Mouse (Mus musculus) c-Kit-positive CD71-positive TER-119-negative erythroid progenitor cells, embryonic 14.5 days (primary cell): Measurements from ENCODE around the gene Cdh7.
"Not testable (repeated sequence)": the region's sequence is repeated elsewhere in the genome, so short reads cannot be mapped to it uniquely, and the experiment has no call there.

Source experiments
- DNase-seq: peaks from one replicate; pipeline ENCODE4 v3.0.0-alpha.2; 2013; ENCODE audit warnings: low read depth

Gene Cdh7

GRCm38 (mm10) chr1:109982064-109982808, at the start of gene Cdh7:
Gene Cdh7, plus strand, starts transcription at chr1:109982431.
- no peak for DNase-seq

GRCm38 (mm10) chr1:109932674-109933073, 49.6 kb upstream of the Cdh7 start:
- DNase-seq, result no peak

GRCm38 (mm10) chr1:109948571-109948970, 33.7 kb upstream of the Cdh7 start:
- DNase-seq, result no peak

DNA sequence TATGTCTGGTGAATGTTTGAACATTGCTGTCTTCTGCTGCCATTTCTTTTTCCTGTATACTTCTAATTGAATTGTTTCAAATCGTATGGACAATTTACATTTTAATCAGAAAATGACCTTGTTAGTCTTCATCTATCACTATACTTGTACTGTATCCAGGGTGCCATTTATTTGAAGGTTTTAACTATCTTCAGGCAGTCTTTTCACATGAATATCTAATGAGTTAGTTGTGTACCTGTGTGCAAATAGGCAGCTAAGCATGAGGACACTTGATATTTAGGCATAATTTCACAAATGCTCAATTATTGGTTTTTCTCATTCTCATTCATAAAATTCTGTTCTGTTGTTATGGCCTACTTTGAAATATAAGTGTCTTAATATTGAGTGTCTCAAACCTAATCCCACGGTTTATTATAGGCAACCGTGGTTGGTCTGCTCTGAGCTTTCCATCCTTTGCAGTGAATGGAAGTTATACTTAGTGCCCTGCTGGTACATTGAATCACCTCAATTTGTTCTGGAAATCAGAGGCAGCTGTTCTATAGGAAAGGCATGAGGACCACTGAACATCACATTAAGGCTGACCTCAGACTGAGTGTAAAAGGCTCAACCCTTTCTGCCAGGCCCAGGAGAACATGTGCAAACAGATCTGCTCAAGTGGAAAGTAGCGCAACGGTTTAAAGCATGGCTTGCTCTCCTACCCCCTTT, 10.4 kb upstream of the Cdh7 start:
- DNase-seq, result no peak

DNA sequence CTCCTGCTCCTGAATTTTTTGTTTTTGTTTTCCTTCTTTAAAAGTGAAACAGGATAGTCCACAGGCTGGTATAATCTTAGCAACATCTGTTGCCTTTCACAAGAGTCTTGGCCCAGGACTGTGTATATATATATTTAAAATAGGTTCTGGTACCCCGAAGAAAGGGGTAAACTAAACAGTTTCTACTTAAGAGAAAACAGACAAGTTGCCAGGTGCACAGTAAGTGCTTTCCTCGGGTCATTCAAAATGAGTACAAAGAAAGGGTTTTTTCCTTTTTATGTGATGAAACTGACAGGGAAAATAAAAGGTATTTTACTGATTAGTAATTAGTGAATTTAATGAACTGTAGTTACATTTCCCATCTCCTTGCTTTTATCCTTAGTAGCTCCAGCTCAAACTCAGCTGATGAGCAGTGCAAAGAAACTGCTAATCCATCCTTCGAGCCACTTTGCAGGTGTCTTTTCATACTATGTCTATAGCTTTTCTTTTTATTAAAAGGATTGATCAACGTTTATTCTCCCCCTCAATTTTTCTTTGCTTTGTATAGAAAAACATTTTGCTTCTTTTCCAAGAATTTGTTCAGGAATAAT, 9.7 kb upstream of the Cdh7 start:
- DNase-seq, result no peak

- no peak for DNase-seq
These were observed 742 bp downstream of the Cdh7 start for GRCm38 (mm10) chr1:109982809-109983536.

GRCm38 (mm10) chr1:109983537-109983912, 1.3 kb downstream of the Cdh7 start:
- no peak for DNase-seq

DNA sequence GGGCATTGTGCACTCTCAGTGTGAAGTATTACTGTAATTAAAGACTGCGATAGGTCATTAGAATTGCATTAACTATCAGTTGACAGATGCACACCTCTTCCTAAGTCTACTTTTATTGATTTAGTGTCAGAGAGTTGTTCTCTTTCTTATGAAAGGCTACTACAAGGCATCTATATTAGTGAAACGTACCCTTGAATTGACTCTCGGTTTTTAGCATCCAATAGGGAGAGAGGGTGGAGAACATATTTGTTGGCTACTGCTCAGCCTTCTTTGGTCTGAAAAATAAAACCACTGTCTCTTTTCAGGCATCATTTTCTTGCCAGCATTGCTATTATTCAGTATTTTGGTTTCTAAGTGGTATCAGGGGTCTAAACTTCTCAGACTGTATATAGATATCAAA, 2.5 kb downstream of the Cdh7 start:
- DNase-seq, result no peak

- DNase-seq, result no peak
These were observed 3.2 kb downstream of the Cdh7 start for GRCm38 (mm10) chr1:109985468-109985867.

- no peak for DNase-seq
These were observed 7.3 kb downstream of the Cdh7 start for GRCm38 (mm10) chr1:109989541-109989940.

DNA sequence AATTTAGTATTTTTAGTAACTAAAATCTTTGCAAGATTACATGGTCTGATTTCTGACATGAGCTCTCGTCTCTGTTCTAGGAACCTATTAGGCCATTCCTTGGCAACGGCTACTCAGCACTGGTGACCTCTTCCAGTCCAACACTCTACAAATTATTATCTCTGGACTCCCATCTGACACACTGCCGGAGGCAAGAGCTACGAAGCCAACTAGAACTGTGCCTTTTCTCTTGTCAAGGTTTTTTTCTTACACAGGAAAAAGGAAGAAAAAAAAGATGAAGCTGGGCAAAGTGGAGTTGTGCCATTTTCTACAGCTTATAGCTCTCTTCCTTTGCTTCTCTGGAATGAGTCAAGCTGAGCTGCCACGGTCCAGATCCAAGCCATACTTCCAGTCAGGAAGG, 11.7 kb downstream of the Cdh7 start:
- no peak for DNase-seq

GRCm38 (mm10) chr1:110004451-110004850, 22.2 kb downstream of the Cdh7 start:
- DNase-seq, result no peak

DNA sequence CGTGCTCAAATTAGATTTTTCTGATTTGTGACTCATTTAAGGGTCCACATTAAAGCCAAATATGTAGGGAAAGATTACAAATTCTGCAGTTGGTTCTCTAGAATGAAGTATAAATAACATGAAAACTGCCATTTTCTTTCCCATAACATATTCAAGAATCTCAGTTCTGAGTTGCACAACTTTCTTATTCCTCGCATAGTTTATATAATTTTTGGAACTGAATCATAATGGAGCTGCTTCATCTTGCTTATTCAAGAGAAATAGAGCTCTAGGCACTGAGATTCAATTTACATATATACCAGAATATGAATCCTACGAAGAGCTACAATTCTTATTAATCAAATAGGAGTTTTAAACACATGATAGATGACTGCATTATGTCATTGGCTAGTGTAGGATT, 22.8 kb downstream of the Cdh7 start:
- DNase-seq, result no peak

GRCm38 (mm10) chr1:110012153-110012552, 29.9 kb downstream of the Cdh7 start:
- no peak for DNase-seq

- DNase-seq, result no peak
These were observed 74.1 kb downstream of the Cdh7 start for GRCm38 (mm10) chr1:110056317-110056716.

DNA sequence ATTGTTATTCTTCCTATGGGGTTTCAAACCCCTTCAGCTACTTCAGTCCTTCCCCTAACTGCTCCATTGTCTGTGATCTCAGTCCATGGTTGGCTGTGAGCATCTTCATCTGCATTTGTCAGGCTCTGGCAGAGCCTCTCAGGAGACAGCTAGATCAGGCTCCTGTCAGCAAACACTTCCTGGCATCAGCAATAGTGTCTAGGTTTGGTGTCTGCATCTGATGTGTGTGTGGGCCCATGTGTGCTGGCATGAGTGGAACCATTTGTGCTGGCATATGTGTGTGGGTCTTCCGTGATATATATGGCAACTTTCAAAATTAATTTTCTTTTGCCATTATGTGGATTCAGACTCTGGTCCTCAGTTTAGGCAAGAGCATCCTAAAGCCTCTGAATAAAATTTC, 85.2 kb downstream of the Cdh7 start:
- DNase-seq, result no peak

DNA sequence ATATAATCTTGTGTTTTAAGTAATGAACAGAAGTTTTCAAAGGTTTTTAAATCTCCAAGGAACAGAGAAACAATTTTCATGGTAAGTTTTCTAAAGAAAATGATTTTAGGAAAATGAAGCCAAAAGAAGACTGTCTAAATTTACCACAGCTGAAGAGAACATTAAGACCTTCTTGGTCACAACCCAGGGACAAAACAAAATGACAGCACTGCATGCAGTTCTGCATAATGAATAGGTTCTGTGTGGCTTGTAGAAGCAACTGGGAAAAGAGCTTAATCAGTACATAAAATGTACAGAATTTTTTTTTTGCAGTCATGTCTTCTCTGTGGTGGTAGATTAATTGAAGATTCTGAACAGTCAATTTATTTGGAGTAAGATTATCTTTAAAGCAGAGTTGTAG, 96.2 kb downstream of the Cdh7 start:
- DNase-seq, result no peak

DNA sequence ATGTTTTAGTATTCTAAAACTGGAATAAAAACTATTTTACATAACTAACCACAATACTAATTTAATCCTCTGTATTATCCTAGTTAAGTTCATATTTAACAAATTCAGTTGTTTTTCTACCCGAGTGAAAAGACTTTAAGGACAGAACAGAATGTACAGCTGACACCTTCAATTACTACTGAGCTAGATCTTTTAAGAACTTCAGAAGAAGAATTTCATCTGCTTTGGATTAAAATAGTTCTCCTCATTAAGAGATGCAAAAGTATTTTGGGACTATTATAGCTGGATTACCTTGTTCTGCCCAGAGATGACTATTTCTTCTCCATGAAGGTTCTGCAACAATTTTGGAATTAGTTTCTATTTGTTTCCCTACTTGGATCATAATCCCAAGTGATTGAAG, 135.8 kb downstream of the Cdh7 start:
- no peak for DNase-seq

GRCm38 (mm10) chr1:110118862-110119261, 136.6 kb downstream of the Cdh7 start:
- DNase-seq, result no peak

DNA sequence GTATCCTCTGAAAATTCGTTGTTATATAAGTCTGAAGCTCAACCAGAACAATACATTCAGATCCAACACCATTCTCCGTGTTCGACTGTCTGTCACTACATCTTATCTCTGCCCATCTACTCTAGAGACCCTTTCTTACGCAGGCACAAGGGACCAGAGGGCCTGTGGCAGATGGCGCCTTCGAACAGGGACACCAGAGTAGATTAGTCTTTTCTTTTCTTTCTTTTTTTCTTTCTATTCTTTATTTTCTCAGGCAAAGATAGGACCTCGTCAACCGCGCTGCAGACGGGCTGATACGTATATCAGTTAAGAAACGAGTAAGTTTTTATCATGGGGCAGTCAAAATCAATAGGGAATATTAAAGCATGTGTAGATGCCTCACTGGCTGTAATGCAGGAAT, 189.2 kb downstream of the Cdh7 start:
- not testable (repeated sequence) for DNase-seq
